Mouse (Mus musculus) spleen, embryonic (tissue): ENCODE results near the gene Smoc1.

ENCODE experiments used
- CTCF ChIA-PET: fragments of 350-600 bp; sonication (Branson Sonifier 250); formaldehyde crosslinking; loops from one replicate; lab custom pipeline; 2022; lab: Charles Lee

The Smoc1 gene

GRCm38 (mm10) chr12:81077953-81078646 is 51.5 kb downstream of the Smoc1 start:
- CTCF ChIA-PET: no interaction called here

- CTCF ChIA-PET: no interaction called here
These were observed 53.7 kb downstream of the Smoc1 start for GRCm38 (mm10) chr12:81080345-81080744.

GRCm38 (mm10) chr12:81081031-81081430 is 54.4 kb downstream of the Smoc1 start:
- CTCF ChIA-PET: no interaction called here

- CTCF ChIA-PET: no interaction called here
These were observed 56.5 kb downstream of the Smoc1 start for GRCm38 (mm10) chr12:81083146-81083545.

- CTCF ChIA-PET: no interaction called here
These were observed 58.6 kb downstream of the Smoc1 start for GRCm38 (mm10) chr12:81085244-81085643.

- CTCF ChIA-PET: no interaction called here
These were observed 61.5 kb downstream of the Smoc1 start for GRCm38 (mm10) chr12:81088131-81088530.

GRCm38 (mm10) chr12:81091641-81092040 is 65.0 kb downstream of the Smoc1 start:
- CTCF ChIA-PET: no interaction called here

GRCm38 (mm10) chr12:81092641-81093040 is 66.0 kb downstream of the Smoc1 start:
- CTCF ChIA-PET: no interaction called here

GRCm38 (mm10) chr12:81093211-81093610 is 66.6 kb downstream of the Smoc1 start:
- CTCF ChIA-PET: no interaction called here

- CTCF ChIA-PET: no interaction called here
These were observed 68.3 kb downstream of the Smoc1 start for GRCm38 (mm10) chr12:81094766-81095405.

GRCm38 (mm10) chr12:81097267-81097666 is 70.7 kb downstream of the Smoc1 start:
- CTCF ChIA-PET: no interaction called here

- CTCF ChIA-PET: no interaction called here
These were observed 71.1 kb downstream of the Smoc1 start for GRCm38 (mm10) chr12:81097738-81098137.

GRCm38 (mm10) chr12:81099161-81099560 is 72.6 kb downstream of the Smoc1 start:
- CTCF ChIA-PET: no interaction called here

- CTCF ChIA-PET: no interaction called here
These were observed 75.1 kb downstream of the Smoc1 start for GRCm38 (mm10) chr12:81101691-81102090.

GRCm38 (mm10) chr12:81104546-81104945 is 77.9 kb downstream of the Smoc1 start:
- CTCF ChIA-PET: no interaction called here

- CTCF ChIA-PET: interaction anchor here (0.7 kb wide), 1 partner anchor 165 kb away, joined by 12 read pairs; no protein-coding TSS in a partner anchor
These were observed 79.4 kb downstream of the Smoc1 start for GRCm38 (mm10) chr12:81105721-81106633.

GRCm38 (mm10) chr12:81107278-81108100 is 80.9 kb downstream of the Smoc1 start:
- CTCF ChIA-PET: no interaction called here

GRCm38 (mm10) chr12:81108600-81109011 is 82.0 kb downstream of the Smoc1 start:
- CTCF ChIA-PET: no interaction called here

- CTCF ChIA-PET: interaction anchor here (0.7 kb wide), 1 partner anchor 312 kb away, joined by 5 read pairs; no protein-coding TSS in a partner anchor
These were observed 83.4 kb downstream of the Smoc1 start for GRCm38 (mm10) chr12:81110006-81110405.

GRCm38 (mm10) chr12:81112321-81112720 is 85.7 kb downstream of the Smoc1 start:
- CTCF ChIA-PET: no interaction called here

- CTCF ChIA-PET: no interaction called here
These were observed 93.7 kb downstream of the Smoc1 start for GRCm38 (mm10) chr12:81120301-81120700.
